Mouse (Mus musculus): ENCODE measurements around the gene Ubtd1.

DNA sequence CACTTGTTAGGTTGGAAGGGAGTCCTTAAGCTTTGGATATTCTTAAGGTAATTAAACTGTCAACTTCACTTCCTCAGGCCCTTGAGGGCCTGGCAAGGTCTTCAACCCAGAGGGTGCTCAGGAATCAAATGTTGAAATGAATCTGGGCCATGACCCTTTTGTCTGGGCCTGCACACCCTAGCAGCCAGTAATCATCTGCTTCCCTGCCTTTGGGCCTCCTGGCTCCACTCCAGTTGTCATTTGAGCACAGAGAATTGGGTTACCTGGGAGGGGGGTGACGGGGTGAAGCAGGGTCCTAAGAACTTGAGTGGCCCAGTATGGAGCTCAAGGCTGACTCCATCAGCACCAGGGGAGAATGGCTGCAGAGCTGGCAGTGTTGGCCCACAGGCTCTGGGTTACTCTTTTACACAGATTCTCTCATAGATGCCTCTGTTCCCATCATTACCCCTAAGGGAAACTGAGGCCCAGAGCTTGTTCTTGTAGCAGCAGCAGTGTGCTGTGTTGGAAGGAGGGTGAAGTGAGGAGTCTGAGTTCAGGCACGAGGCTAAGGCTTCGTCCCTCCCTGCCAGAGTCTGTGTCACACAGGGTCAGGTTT, 32.8 kb downstream of the Ubtd1 start:
- TF ChIP-seq CTCF (IDR thresholded peaks at IDR 0.05; ENCODE audit: insufficient read depth, low read depth, low read length) (no peak), POLR2A (IDR thresholded peaks at IDR 0.05; ENCODE audit: insufficient read depth, low read depth, low read length) (no peak)

All from olfactory bulb, adult 2 months (tissue).